Mouse (Mus musculus): ENCODE measurements around the gene R3hdml.

The R3hdml gene

DNA sequence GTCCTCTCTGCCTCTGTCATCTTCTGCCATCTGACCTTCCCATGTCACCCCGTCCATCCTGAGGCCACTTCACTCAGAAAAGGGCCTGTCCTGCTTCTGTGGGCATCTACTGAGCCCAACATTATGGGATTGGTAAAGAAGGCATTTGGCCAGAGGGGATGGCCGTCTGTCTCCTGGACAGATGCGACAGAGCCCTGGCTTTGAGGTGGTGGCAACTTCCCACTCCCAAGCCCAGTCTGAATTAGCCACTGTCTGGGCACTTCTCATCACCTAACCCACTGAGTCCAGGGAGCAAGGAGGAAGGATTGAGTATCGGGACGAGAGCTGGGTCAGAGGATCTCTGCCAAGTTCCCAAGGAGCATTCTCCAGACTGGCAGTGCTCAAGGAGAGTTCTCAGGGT lies at the start of gene R3hdml:
R3hdml (plus strand) TSS at position 301 of the 400 bp plus-strand sequence.
- no peak for DNase-seq (ENCODE audit: low read depth, low spot score)

DNA sequence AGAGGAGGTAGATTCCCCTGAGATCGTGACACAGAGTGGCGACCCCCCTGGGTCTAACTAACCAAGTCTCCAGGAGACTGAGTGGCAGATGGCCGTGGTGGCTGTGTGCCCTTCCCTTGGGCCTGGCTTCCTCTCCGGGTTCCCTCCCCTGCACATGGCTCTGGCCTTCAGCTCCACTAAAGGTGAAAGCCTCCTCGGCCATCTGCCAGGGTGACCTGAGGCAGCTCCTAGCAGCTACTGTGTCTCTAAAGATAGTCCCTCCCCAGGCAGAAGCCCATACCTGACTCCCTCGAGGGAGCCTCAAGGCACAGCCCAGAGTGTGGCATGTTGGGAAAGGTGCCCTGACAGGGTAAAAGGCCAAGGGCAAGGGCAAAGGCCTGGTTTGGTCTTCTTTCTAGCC lies 48.6 kb upstream of the R3hdml start:
- no peak for DNase-seq (ENCODE audit: low read depth, low spot score)

GRCm38 (mm10) chr2:163444017-163444416 lies 48.1 kb upstream of the R3hdml start:
- DNase-seq (ENCODE audit: low read depth, low spot score): no peak

DNA sequence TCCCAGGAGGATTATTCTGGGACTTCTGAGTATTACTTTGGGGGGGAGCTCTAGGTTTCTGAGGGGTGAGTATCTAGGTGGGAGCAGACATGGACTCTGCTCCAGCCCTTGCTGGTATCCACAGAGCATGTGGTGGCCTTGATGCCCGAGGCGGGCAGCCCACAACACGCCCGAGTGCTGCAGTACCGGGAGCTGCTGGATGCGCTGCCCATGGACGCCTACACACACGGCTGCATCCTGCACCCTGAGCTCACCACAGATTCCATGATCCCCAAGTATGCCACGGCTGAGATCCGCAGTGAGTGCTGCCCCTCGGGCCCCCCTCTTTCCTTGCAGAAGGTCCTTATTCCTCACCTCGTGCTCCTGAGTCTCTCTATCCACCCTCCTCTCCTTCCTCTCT lies 44.7 kb upstream of the R3hdml start:
- DNase-seq (ENCODE audit: low read depth, low spot score): no peak

- DNase-seq (ENCODE audit: low read depth, low spot score): no peak
These were observed 42.8 kb upstream of the R3hdml start for GRCm38 (mm10) chr2:163449276-163449675.

DNA sequence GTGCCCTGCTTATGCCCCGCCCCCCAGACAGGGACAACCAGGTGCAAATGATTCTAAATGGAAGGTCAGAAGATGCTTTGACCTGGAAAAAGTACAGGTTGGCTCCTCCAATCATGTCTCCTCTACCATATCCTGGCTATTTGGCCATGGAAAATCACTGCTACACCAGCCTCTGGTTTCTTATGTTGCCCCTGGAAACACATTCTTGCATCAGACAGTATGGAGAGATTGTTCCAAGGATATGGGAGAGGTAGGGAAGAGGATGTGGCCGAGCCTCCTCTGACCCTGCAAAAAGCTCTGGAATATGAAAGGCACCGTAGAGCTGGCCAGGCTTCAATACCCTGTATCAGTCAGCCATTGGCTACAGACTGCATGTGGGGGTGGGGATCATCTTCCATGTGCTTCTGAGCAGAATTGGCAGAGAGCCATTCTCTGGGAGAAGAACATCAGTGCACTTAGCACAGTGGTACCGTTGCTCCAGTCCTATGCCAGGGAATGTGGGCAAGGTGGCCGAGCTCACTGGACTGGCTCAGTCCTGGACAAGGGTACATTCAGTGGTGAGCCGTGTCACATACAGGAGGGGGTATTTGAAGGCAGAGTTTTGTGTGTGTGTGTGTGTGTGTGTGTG lies 41.3 kb upstream of the R3hdml start:
- no peak for DNase-seq (ENCODE audit: low read depth, low spot score)

GRCm38 (mm10) chr2:163452738-163453137 lies 39.4 kb upstream of the R3hdml start:
- DNase-seq (ENCODE audit: low read depth, low spot score): no peak

DNA sequence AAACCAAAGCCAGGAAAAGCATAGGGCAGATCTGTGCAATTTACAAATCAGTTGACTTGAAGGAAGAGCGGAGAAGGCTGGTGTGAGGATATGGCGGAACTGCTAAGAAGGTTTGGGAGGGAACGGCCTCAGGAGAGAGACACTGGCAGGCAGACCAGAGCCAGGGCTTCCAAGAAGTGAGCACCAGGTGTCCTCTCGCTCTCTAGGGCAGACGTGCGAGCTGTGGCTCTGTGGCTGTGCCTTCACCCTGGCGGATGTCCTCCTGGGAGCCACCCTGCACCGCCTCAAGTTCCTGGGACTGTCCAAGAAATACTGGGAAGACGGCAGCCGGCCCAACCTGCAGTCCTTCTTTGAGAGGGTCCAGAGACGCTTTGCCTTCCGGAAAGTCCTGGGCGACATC lies 38.7 kb upstream of the R3hdml start:
- DNase-seq (ENCODE audit: low read depth, low spot score): no peak

DNA sequence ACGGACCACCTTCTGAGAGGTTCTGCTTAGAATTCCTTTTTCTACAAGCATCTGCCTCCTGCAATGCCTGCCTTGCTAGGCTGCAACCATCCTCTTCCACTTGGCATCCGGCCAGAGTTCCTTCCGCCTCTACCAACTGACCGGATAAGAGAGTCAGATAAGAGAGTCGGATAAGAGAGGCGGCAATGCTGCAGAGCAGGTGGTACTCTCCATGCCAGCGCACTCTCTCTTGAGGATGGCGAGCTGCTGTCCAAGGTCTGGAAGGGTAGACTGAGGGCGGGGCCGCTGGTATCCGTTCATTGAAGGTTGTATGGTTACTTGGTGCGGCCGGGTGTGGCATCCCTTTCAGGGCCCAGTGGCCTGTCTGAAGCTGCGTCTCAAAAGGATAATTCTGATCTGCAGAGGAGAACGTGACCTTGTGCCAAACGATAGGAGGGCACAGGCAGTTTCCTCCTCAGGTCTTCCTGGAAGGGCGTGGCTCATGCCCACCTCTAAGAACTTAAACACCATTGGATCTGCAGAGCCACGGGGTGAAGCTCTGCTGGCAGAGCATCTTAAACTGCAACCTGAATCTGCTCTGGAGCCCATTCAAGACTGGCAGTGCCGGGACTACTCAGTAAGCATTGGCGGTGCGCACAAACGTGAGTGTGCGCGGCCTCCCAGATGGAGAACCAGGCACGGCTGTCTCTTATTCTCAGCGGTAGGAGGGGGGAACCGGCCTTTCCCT lies 33.4 kb upstream of the R3hdml start:
- peak; percentile 59 for DNase-seq (ENCODE audit: low read depth, low spot score)

DNA sequence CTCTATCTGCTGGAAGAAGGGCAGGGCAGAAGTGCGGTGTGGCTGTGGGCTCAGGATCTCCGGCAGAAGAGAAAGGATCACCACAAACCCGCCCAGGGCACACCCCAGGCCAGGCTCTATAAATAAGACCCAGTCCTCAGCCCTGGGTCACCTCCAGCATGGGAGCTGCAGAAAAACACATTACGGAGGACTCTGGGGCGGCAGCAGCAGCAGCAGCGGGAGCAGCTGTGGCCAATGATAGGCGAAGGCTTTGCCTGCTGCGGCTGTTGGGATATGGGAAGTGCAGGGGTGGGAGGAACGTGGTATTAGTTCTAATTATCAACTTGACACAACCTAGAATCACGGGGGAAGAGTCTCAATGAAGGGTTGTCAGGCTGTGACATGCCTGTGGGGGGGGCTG lies 32.7 kb upstream of the R3hdml start:
- DNase-seq (ENCODE audit: low read depth, low spot score): no peak

DNA sequence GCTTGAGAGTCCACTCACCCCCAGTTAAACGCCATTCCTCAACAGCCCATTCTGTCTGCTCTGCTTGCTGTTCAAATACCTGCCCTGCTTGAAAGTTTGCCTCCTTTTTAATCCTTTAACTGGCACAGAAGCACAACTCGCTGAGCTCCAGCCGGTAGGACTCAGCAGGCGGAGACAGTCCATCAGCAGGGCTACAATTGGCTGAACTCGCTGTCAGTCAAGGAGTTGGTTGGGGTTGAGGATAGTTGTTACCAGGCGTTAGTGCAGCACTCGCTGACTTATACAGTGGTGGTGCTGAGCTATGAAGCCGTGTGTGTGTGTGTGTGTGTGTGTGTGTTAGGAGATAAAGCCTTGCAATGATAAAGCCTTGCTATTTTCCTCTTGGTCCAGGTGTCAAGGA lies 31.5 kb upstream of the R3hdml start:
- DNase-seq (ENCODE audit: low read depth, low spot score): peak; percentile 54

GRCm38 (mm10) chr2:163461307-163461706 lies 30.8 kb upstream of the R3hdml start:
- DNase-seq (ENCODE audit: low read depth, low spot score): peak; percentile 47

DNA sequence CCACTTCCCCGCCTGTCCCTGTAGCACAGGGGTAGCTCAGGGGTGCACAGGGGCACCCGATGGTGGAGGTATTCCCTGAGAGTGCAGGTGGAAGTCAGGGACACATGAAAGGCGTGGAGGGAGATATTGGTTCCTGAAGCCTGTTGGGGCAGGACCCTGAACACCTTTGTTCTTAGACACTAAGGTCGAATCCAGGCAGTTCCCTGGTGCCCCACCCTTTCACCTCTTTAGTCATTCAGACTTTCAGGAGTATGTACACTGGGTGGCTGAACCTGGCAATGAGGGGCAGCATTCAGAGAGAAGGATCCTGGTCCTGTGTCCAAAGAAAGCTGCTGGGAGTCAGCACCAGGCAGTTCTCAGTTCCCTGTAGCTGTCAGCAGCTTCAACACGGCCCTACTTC lies 29.7 kb upstream of the R3hdml start:
- peak; percentile 76 for DNase-seq (ENCODE audit: low read depth, low spot score)

GRCm38 (mm10) chr2:163462801-163463200 lies 29.3 kb upstream of the R3hdml start:
- no peak for DNase-seq (ENCODE audit: low read depth, low spot score)

DNA sequence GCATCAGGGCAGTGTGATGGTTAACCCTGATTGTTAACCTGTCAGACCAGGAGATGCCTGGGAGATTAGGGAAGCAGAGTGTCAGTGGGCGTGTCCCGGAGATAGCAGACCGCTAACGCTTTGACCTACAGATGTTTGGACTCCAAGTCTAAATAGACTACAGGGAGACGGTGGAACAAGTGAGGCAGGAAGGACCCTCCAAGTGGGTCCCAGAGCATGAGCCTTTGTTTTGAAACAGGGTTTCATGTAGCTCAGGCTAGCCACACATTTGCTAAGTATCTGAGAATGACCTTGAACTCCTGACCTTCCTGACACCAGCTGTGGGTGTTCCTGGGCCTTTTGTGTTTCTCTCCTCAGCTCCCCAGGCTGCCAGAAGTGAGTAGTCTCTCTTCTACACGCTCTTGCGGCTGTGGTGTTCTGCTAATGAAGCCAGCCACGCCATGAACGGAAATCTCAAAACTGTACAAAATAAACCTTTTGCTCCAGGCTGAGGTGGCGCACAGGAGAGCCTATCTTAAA lies 28.8 kb upstream of the R3hdml start:
- DNase-seq (ENCODE audit: low read depth, low spot score): peak; percentile 94

- no peak for DNase-seq (ENCODE audit: low read depth, low spot score)
These were observed 28.1 kb upstream of the R3hdml start for GRCm38 (mm10) chr2:163463998-163464397.

DNA sequence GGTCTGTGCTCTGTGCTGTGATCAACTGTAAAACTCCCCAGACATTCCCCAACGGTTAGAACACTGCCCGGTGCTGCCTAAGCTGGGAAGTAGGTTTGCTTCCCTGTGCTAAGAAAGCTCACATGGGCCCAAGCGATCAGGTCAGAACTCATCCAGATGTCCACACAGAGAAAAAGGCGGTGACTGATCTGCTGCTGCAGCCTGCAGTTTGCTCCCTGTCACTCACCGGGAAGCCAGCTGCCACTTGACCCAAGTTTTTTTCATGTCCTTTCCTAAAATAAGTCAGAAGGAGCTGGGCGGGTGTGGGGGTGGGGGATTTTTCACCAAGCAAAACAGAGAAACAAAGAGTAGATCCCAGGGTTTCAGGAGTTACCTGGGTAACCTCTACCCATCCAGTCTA lies 27.6 kb upstream of the R3hdml start:
- no peak for DNase-seq (ENCODE audit: low read depth, low spot score)

DNA sequence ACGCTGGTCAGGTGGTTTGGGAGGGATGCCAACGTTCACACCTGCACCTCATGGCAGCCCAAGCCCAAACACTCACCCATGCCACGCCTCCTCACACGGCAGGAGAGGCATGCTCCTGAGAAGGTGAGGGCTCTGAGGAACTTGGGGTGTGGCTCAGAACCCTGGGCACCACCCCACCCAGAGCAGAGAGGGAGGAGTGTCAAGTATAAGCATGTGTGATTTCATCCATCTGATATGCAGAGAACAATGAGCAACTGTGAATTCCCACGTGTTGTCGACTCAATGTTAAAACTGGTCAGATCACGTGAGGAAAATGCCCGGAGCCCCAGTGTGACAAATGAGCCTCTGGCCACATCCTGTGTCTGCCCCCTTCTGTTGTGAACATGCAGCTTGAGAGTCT lies 25.3 kb upstream of the R3hdml start:
- no peak for DNase-seq (ENCODE audit: low read depth, low spot score)

GRCm38 (mm10) chr2:163467585-163467984 lies 24.5 kb upstream of the R3hdml start:
- no peak for DNase-seq (ENCODE audit: low read depth, low spot score)

GRCm38 (mm10) chr2:163468866-163469265 lies 23.3 kb upstream of the R3hdml start:
- no peak for DNase-seq (ENCODE audit: low read depth, low spot score)

DNA sequence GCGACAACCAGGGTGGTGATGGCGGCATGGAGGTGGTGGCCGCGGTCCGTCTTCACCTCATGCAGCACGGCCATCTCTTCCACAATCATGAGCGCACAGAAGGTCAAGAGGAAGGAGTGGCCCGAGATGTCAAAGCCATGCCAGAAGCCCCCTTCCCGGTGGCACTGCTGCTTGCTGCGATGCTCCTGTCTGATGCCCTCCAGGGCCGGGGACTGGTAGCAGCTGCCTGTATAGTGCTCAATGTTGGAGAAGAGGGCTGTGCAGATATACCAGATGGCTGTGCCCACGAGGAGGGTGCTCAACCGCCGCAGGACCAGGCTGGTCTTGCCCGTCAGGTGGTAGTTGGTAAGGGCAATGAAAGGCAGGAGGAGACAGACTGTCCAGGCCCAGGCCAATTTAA lies 22.4 kb upstream of the R3hdml start:
- no peak for DNase-seq (ENCODE audit: low read depth, low spot score)

- DNase-seq (ENCODE audit: low read depth, low spot score): no peak
These were observed 21.0 kb upstream of the R3hdml start for GRCm38 (mm10) chr2:163471136-163471535.

All from ZHBTc4 (cell line).